Mouse (Mus musculus) central nervous system, embryonic 18 days (tissue): Measurements from ENCODE around the gene Il17c. TPM values are rescaled to one million over a fixed set of nuclear protein-coding genes. Genes with fewer than 3 reads are reported as not detected.

Experiments used
- polyA plus RNA-seq: library from polyadenylated mRNA; depleted of rRNA; stranded (reverse); fragments of >200 nt; gene quantifications from 2 replicates; pipeline ENCODE4 v1.2.3, GENCODE M21; 2012; rRNA removed

Gene Il17c
- polyA plus RNA-seq, result 0.44 and 0.49 TPM in 2 replicates

GRCm38 (mm10) chr8:122421376-122422070 is at the start of gene Il17c:
Gene Il17c, plus strand, starts transcription at chr8:122422020.

GRCm38 (mm10) chr8:122376365-122377231 is 45.2 kb upstream of the Il17c start, which contains the start of gene Zc3h18:
Gene Zc3h18, plus strand, starts transcription at chr8:122376609.

DNA sequence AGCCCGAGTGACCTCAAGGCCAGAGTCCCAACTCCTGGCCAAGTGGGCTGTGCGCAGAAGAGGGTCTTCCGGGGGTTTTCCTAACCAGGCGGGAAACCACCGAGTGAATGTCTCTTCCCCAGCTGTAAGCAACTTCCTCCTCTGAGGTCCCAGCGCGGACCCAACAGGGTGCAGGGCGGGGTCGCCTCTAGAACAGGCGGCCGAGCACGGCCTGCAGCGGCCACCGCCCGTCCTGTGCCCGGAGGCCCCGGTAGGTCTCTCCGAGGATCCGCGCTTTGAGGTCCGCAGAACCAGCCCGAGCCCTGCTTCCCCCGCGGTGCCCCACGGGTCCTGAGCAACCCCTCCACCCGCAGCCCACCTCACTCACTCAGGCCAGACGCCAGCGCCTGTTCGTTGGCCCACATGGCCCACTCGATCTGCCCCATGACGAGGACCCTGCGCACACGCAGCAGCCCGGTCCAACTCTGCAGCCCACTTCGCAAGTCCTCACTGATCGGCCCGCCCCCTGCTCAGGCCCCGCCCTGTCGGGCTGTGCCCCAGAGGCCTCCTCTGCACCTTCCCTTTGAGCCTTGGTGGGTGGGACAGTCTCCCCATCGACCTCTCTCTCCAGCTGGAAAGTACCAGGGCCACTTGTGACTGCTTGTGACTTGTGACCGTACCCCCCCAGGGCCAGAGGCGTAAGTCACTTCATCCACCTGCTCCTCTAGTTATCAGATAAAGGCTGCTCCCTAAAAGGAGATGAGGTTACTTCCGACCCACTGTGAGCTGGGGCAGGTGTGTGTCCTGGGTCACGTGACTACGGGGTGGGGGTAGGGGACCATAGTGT is 10.8 kb downstream of the Il17c start, which contains the start of gene Cyba:
Gene Cyba, minus strand, starts transcription at position 488 of the 826 bp plus-strand sequence.

GRCm38 (mm10) chr8:122443262-122444006 is 21.6 kb downstream of the Il17c start, which contains the start of gene Mvd:
Gene Mvd, minus strand, starts transcription at chr8:122443422.

DNA sequence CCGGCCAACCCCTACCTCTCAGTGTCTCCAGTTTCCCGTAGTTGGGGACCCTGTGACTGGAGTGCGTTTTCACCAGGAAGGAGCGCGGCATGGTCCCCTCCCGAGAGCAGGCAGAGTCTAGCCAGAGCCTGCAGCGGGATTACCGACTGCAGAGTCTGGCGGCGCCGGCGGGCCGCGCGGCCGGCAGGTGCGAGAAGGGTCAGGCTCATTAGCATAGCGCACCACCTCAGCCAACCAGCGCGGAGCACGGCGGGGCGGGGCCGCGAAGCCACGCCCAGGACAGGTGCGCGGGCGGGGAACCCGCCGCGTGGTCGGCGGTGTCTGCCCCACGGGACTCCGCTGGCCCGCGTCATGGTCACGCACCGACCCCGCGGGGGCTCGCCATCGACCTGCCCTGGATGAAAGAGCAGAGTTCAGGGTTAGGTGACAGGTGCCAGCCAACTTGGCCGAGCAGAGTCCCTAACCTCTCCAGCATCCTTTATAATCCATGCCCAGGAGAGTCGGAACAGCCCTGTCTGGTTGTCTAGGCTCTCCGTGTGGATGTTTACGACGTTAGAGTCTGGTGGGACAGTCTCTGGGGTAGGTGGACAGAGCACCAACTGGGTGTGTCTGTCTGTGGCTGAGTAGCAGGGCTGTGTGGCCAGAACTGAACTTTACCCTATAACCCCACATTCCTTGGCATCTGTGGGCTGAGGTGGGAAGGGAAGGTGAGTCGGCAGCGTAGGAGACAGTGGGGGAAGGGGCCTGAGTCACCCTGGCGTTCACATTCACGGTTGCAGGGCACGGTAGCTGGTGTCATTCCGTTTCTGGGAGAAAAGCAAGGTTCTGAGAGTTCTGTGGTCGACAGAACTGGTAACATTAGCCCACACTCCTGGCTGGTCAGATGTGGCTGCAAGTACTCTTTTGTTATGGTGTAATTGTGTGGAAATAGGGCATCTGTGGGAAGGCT is 39.0 kb downstream of the Il17c start, which contains the start of gene Snai3:
Gene Snai3, minus strand, starts transcription at position 210 of the 949 bp plus-strand sequence.

Other genes starting within 250 kb of the Il17c start
- 6.6 and 6.8 TPM in 2 replicates for gene Zfpm1, start 139.9 kb upstream of the Il17c start, polyA plus RNA-seq
- gene Trhr2, start 61.3 kb upstream of the Il17c start, polyA plus RNA-seq, result 0.66 and 0.67 TPM in 2 replicates
- 34.3 and 36.5 TPM in 2 replicates for gene Zc3h18, start 45.4 kb upstream of the Il17c start, polyA plus RNA-seq
- gene Cyba, start 10.9 kb downstream of the Il17c start, polyA plus RNA-seq, result 16.3 and 19.0 TPM in 2 replicates
- gene Mvd, start 21.4 kb downstream of the Il17c start, polyA plus RNA-seq, result 94.1 and 97.0 TPM in 2 replicates
- gene Snai3, start 38.7 kb downstream of the Il17c start, polyA plus RNA-seq, result 0.25 TPM in 1 of 2 replicates, not detected in the other
- gene Rnf166, start 54.0 kb downstream of the Il17c start, polyA plus RNA-seq, result 48.6 TPM in 2 replicates
- gene Ctu2, start 54.1 kb downstream of the Il17c start, polyA plus RNA-seq, result 94.0 and 94.5 TPM in 2 replicates
- 16.1 and 19.0 TPM in 2 replicates for gene Piezo1, start 129.3 kb downstream of the Il17c start, polyA plus RNA-seq
- 10.5 and 11.4 TPM in 2 replicates for gene Cdt1, start 146.0 kb downstream of the Il17c start, polyA plus RNA-seq
- gene Aprt, start 154.9 kb downstream of the Il17c start, polyA plus RNA-seq, result 117 and 121 TPM in 2 replicates
- 8.0 and 8.2 TPM in 2 replicates for gene Galns, start 189.4 kb downstream of the Il17c start, polyA plus RNA-seq
- gene Trappc2l, start 189.6 kb downstream of the Il17c start, polyA plus RNA-seq, result 161 and 186 TPM in 2 replicates
- not detected in 2 replicates for gene Pabpn1l, start 200.7 kb downstream of the Il17c start, polyA plus RNA-seq